Mouse (Mus musculus) limb, embryonic 14.5 days (tissue): ENCODE measurements around the gene Fkbp6. TPM values are rescaled to one million over a fixed set of nuclear protein-coding genes. Genes with fewer than 3 reads are reported as not detected.

Experiments used
- ATAC-seq: fragments of 200-750 bp; cut with Nextera tagmentation; 2 replicates; pipeline ENCODE4 v1.8.0; 2017; ENCODE audit warnings: low read depth, moderate number of reproducible peaks, moderate TSS enrichment; ENCODE audit not compliant: low FRiP score
- DNase-seq: peaks from one replicate; pipeline ENCODE4 v3.0.0-alpha.2; 2015; ENCODE audit warnings: low spot score
- H3K27ac ChIP-seq: fragments of 300-500 bp; sonication (generic); replicated peaks from 2 replicates; pipeline ENCODE4 v1.5.1; 2014; ENCODE audit warnings: low read depth, mild to moderate bottlenecking, low read length, moderate library complexity, mixed read lengths
- H3K27me3 ChIP-seq: fragments of 300-500 bp; sonication (generic); 2 replicates; pipeline ENCODE4 v1.6.1; 2014; ENCODE audit warnings: low read length, mixed read lengths; ENCODE audit not compliant: control insufficient read depth, insufficient read depth
- H3K36me3 ChIP-seq: fragments of 300-500 bp; sonication (generic); 2 replicates; pipeline ENCODE4 v1.6.1; 2014; ENCODE audit warnings: mild to moderate bottlenecking, low read length, moderate library complexity, mixed read lengths; ENCODE audit not compliant: control insufficient read depth, insufficient read depth
- H3K4me1 ChIP-seq: fragments of 300-500 bp; sonication (generic); 2 replicates; pipeline ENCODE4 v1.6.1; 2014; ENCODE audit warnings: antibody characterized with exemption, low read length, mixed read lengths; ENCODE audit not compliant: control insufficient read depth, insufficient read depth
- H3K4me2 ChIP-seq: fragments of 300-500 bp; sonication (generic); replicated peaks from 2 replicates; pipeline ENCODE4 v1.6.1; 2014; ENCODE audit warnings: low read depth, mild to moderate bottlenecking, low read length, moderate library complexity; ENCODE audit not compliant: severe bottlenecking
- H3K4me3 ChIP-seq: fragments of 300-500 bp; sonication (generic); replicated peaks from 2 replicates; pipeline ENCODE4 v1.5.1; 2014; ENCODE audit warnings: low read length
- H3K9ac ChIP-seq: fragments of 300-500 bp; sonication (generic); 2 replicates; pipeline ENCODE4 v1.6.1; 2014; ENCODE audit warnings: mild to moderate bottlenecking, low read depth, low read length, moderate library complexity; ENCODE audit not compliant: severe bottlenecking
- H3K9me3 ChIP-seq: fragments of 300-500 bp; sonication (generic); 2 replicates; pipeline ENCODE4 v1.6.1; 2016; ENCODE audit warnings: low read length; ENCODE audit not compliant: control insufficient read depth
- POLR2A ChIP-seq: fragments of 200-500 bp; IDR thresholded peaks from 2 replicates; pipeline ENCODE4 v1.8.0; 2012; ENCODE audit warnings: inconsistent platforms, mild to moderate bottlenecking, moderate library complexity, borderline replicate concordance; ENCODE audit not compliant: insufficient read depth, insufficient read length; ENCODE audit errors: extremely low read depth
- WGBS: fragments of 180-500 bp; shearing (Covaris S2); extraction: QIAGEN DNeasy Blood & Tissue Kit; methylation state at CpG from one replicate; pipeline ENCODE4 v1.1.7; 2014; 5-methylcytosine and 5-hydroxymethylcytosine counted together
- polyA plus RNA-seq, 2 experiments: library from polyadenylated mRNA; depleted of rRNA in 1 of 2; stranded (reverse) in 1 of 2; unstranded in 1 of 2; fragments of >200 nt; fragmentation: Nextera tagmentation in 1 of 2; extraction: Ambion mirVana in 1 of 2; gene quantifications; 2 replicates each; pipeline versions ENCODE4 v1.2.1 to v1.2.3; 2012 to 2014

Fkbp6 gene
- polyA plus RNA-seq, 2 experiments: 0.06 TPM; not detected in 1

- no peak overlapping the region for H3K4me2 ChIP-seq
- TF ChIP-seq POLR2A: no peak
- ATAC-seq: no peak
- H3K27ac ChIP-seq: no peak overlapping the region
- 14% methylated on average over 19 of the region's 20 CpGs for WGBS
- no peak overlapping the region for H3K9ac ChIP-seq
- H3K27me3 ChIP-seq: peaks cover 12% of the 10 kb centered on the region; the same call in 1 of the 2 replicates
- H3K4me1 ChIP-seq: no peaks in the 10 kb centered on the region
- no peak for DNase-seq
- H3K36me3 ChIP-seq: no peaks in the 10 kb centered on the region
- H3K9me3 ChIP-seq: peaks cover 10% of the 10 kb centered on the region; the same call in 1 of the 2 replicates
- no peak overlapping the region for H3K4me3 ChIP-seq
Measured at GRCm38 (mm10) chr5:135353564-135353963, 3.7 kb upstream of the Fkbp6 start.

- Histone ChIP-seq H3K9ac (no peak within 1 kb of the TSS), H3K4me2 (no peak within 1 kb of the TSS), H3K36me3 (no peaks in the 10 kb centered on the region), H3K9me3 (peaks cover 10% of the 10 kb centered on the region; the same call in 1 of the 2 replicates), H3K4me3 (no peak within 1 kb of the TSS), H3K27ac (no peak within 1 kb of the TSS), H3K27me3 (peaks cover 12% of the 10 kb centered on the region; the same call in 1 of the 2 replicates), H3K4me1 (no peaks in the 10 kb centered on the region)
- WGBS: 54% methylated on average over 9 of the region's 9 CpGs
- no peak for TF ChIP-seq POLR2A
- DNase-seq (no peak), ATAC-seq (no peak)
Measured at GRCm38 (mm10) chr5:135352995-135353394, 3.2 kb upstream of the Fkbp6 start, which contains the start of gene Trim50. Gene Trim50, plus strand, starts transcription at chr5:135353295.

GRCm38 (mm10) chr5:135351606-135352005, 1.8 kb upstream of the Fkbp6 start:
- ATAC-seq (no peak), DNase-seq (no peak)
- Histone ChIP-seq H3K9ac (no peak overlapping the region), H3K9me3 (peaks cover 10% of the 10 kb centered on the region; the same call in 1 of the 2 replicates), H3K36me3 (no peaks in the 10 kb centered on the region), H3K4me3 (no peak overlapping the region), H3K4me2 (no peak overlapping the region), H3K27me3 (peaks cover 12% of the 10 kb centered on the region; the same call in 1 of the 2 replicates), H3K4me1 (no peaks in the 10 kb centered on the region), H3K27ac (no peak overlapping the region)
- 85% methylated on average over 13 of the region's 13 CpGs for WGBS
- TF ChIP-seq POLR2A: no peak

GRCm38 (mm10) chr5:135347511-135348011, 2.3 kb downstream of the Fkbp6 start:
- Histone ChIP-seq H3K27ac (no peak overlapping the region), H3K9ac (no peak overlapping the region), H3K36me3 (no peaks in the 10 kb centered on the region), H3K4me1 (no peaks in the 10 kb centered on the region), H3K9me3 (peaks cover 10% of the 10 kb centered on the region; the same call in 1 of the 2 replicates), H3K27me3 (no peaks in the 10 kb centered on the region), H3K4me2 (no peak overlapping the region), H3K4me3 (no peak overlapping the region)
- ATAC-seq: no peak
- WGBS: 55% methylated on average over 4 of the region's 4 CpGs
- DNase-seq: no peak
- TF ChIP-seq POLR2A: no peak

- no peak for TF ChIP-seq POLR2A
- Histone ChIP-seq H3K9me3 (peaks cover 10% of the 10 kb centered on the region; the same call in 1 of the 2 replicates), H3K4me2 (no peak overlapping the region), H3K36me3 (no peaks in the 10 kb centered on the region), H3K27ac (no peak overlapping the region), H3K4me3 (no peak overlapping the region), H3K9ac (no peak overlapping the region), H3K27me3 (no peaks in the 10 kb centered on the region), H3K4me1 (no peaks in the 10 kb centered on the region)
- 24% methylated on average over 1 of the region's 1 CpGs for WGBS
- ATAC-seq: no peak
- no peak for DNase-seq
Measured at GRCm38 (mm10) chr5:135346430-135346829, 3.4 kb downstream of the Fkbp6 start.
